Mouse (Mus musculus): ENCODE results near the gene Lalba. TPM values are rescaled to one million over a fixed set of nuclear protein-coding genes. Genes with fewer than 3 reads are reported as not detected.

Lalba gene
- polyA plus RNA-seq, 1 experiment from 2014 or later = not detected

DNA sequence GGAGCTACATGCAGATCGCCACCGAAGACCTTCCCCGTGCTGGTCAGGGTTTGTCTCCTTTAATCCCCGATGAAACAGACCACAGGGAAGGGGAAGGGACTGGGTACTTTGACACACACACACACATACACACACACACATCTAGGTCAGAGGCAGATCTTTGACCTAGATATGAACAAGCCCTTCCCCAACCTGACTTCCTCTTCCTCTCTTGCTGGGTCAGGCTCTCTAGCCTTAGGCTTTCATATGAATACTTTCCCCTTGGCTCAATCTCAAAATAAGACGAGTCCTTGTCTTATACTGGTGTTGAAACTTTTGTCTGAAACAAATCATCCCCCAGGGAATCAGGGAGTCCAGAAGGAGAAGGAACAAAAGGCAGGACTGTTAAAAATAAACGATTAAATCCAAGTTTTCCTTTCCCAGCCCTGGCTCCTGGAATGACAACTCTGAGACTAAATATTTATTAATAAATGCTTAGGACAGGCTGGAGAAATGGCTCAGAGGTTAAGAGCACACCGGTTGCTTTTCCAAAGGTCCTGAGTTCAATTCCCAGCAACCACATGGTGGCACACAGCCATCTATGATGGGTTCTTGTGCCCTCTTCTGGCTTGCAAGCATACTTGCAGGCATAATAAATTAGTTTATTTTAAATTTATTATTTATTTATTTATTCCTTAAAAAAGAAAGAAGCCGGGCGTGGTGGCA, 23.9 kb upstream of the Lalba start:
- Histone ChIP-seq H3K4me1 (ENCODE audit: control insufficient read depth, low read depth, low read length) (peaks cover 5% of the 10 kb centered on the region), H3K9ac (ENCODE audit: low read depth, low read length) (no peak overlapping the region), H3K4me2 (ENCODE audit: low read depth, low read length) (no peak overlapping the region), H3K27ac (ENCODE audit: low read length) (no peak overlapping the region), H3K36me3 (ENCODE audit: control insufficient read depth, insufficient read depth) (no peaks in the 10 kb centered on the region), H3K27me3 (ENCODE audit: control insufficient read depth, insufficient read depth, low read depth, low read length) (no peaks in the 10 kb centered on the region; the same call in 1 of the 2 replicates), H3K4me3 (ENCODE audit: low read depth, low read length) (no peak overlapping the region), H3K9me3 (replicated peaks; ENCODE audit: control insufficient read depth, low read length) (no peaks in the 10 kb centered on the region)
- no peak for ATAC-seq (ENCODE audit: low read depth)
- WGBS (ENCODE audit: insufficient replicate concordance) = 38% methylated on average over 9 of the region's 9 CpGs

DNA sequence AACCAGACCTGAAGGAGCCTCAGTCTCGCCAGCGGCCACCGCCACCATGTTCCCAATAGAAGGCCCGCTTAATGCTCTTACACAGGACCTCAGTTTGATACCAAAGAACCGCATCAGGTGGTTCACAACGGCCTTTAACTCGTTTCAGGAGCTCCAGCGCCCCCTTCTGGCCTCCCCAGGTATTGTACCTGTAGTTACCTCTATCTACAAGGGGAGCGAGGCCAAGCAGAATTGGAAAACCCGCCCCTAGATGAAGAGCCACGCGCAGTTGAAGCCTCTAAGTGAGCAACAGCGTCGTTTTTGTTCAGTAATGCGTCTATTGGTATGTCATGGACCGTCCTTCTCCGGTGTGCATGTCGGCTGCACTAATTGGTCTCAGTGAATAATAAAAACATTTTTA, 22.0 kb upstream of the Lalba start:
- 12% methylated on average over 18 of the region's 18 CpGs for WGBS (ENCODE audit: insufficient replicate concordance)

DNA sequence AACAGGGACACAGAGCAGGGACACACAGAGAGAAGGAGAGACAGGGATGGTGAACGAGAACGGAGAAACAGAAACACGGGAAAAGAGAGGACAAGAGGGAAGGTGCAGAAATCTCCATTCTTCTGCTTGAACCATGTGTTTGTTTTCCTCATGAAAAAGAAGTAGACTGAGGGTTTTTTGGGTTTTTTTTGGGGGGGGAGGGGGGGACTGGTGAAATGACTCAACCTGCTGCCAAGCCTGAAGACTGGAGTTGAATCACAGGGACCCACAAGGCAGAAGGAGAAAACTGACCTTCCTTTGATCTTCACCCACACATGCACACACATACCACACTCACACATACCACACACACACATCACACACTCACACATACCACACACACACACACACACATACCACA, 20.8 kb upstream of the Lalba start:
- no peak overlapping the region for H3K27ac ChIP-seq (ENCODE audit: low read length)
- H3K4me1 ChIP-seq (ENCODE audit: control insufficient read depth, low read depth, low read length) = no peaks in the 10 kb centered on the region; the same call in 1 of the 2 replicates
- H3K4me3 ChIP-seq (ENCODE audit: low read depth, low read length) = no peak overlapping the region
- no peaks in the 10 kb centered on the region for H3K36me3 ChIP-seq (ENCODE audit: control insufficient read depth, insufficient read depth)
- H3K9ac ChIP-seq (ENCODE audit: low read depth, low read length) = no peak overlapping the region
- ATAC-seq (ENCODE audit: low read depth) = no peak
- no peaks in the 10 kb centered on the region; the same call in 1 of the 2 replicates for H3K27me3 ChIP-seq (ENCODE audit: control insufficient read depth, insufficient read depth, low read depth, low read length)
- no peaks in the 10 kb centered on the region for H3K9me3 ChIP-seq (replicated peaks; ENCODE audit: control insufficient read depth, low read length)
- H3K4me2 ChIP-seq (ENCODE audit: low read depth, low read length) = no peak overlapping the region
- WGBS (ENCODE audit: insufficient replicate concordance) = 68% methylated on average over 3 of the region's 3 CpGs

More for the DNA sequence above, 22.0 kb upstream of the Lalba start:
- Histone ChIP-seq H3K9ac (ENCODE audit: low read depth, low read length) (no peak overlapping the region), H3K9me3 (replicated peaks; ENCODE audit: control insufficient read depth, low read length) (no peaks in the 10 kb centered on the region), H3K4me3 (ENCODE audit: low read depth, low read length) (no peak overlapping the region), H3K4me2 (ENCODE audit: low read depth, low read length) (no peak overlapping the region), H3K27ac (ENCODE audit: low read length) (no peak overlapping the region), H3K36me3 (ENCODE audit: control insufficient read depth, insufficient read depth) (no peaks in the 10 kb centered on the region), H3K4me1 (ENCODE audit: control insufficient read depth, low read depth, low read length) (no peaks in the 10 kb centered on the region; the same call in 1 of the 2 replicates), H3K27me3 (ENCODE audit: control insufficient read depth, insufficient read depth, low read depth, low read length) (no peaks in the 10 kb centered on the region; the same call in 1 of the 2 replicates)
- no peak for ATAC-seq (ENCODE audit: low read depth)

DNA sequence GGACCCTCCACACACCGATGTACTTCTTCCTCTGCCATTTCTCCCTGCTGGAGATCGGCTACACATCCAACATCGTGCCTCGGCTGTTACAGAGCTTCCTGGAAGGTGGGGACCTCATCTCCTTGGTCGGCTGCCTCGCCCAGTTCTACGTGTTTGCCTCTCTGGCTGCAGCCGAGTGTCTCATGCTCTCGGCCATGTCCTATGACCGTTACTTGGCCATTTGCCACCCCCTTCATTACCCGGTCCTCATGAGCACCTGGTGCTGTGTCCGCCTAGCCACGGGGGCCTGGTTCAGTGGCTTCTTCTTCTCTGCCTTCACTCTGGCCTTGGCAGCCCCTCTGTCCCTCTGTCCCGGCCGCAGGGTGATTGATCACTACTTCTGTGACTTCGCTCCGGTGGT, 15.1 kb upstream of the Lalba start:
- no peaks in the 10 kb centered on the region for H3K4me1 ChIP-seq (ENCODE audit: control insufficient read depth, low read depth, low read length)
- H3K27me3 ChIP-seq (ENCODE audit: control insufficient read depth, insufficient read depth, low read depth, low read length) = no peaks in the 10 kb centered on the region
- H3K4me2 ChIP-seq (ENCODE audit: low read depth, low read length) = no peak overlapping the region
- H3K27ac ChIP-seq (ENCODE audit: low read length) = no peak overlapping the region
- 74% methylated on average over 17 of the region's 17 CpGs for WGBS (ENCODE audit: insufficient replicate concordance)
- ATAC-seq (ENCODE audit: low read depth) = no peak
- no peak overlapping the region for H3K9ac ChIP-seq (ENCODE audit: low read depth, low read length)
- H3K36me3 ChIP-seq (ENCODE audit: control insufficient read depth, insufficient read depth) = no peaks in the 10 kb centered on the region
- no peak overlapping the region for H3K4me3 ChIP-seq (ENCODE audit: low read depth, low read length)
- H3K9me3 ChIP-seq (replicated peaks; ENCODE audit: control insufficient read depth, low read length) = no peaks in the 10 kb centered on the region

DNA sequence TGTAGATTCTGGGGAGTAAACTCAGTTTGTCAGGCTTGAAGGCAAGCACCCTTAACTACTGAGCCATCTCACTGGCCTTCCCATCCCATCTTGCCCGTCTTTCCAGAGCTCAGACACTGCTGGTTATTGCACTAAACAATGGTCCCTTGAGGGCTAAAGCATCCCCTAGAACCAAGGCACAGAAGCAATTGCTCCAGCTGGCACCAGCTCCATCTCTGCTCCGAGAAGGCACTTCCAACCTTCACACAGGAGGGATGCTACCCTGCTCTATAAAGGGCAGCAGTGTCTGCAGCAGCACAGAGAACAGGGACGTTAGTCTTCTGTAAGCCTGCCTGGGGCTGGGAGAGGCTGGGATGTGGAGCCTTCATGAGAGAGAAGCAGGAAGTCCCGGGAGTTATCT, 9.6 kb upstream of the Lalba start, which contains the start of gene Olfr279:
Olfr279 (plus strand) TSS at position 301 of the 400 bp plus-strand sequence.
- Histone ChIP-seq H3K27me3 (ENCODE audit: control insufficient read depth, insufficient read depth, low read depth, low read length) (no peaks in the 10 kb centered on the region), H3K4me3 (ENCODE audit: low read depth, low read length) (no peak within 1 kb of the TSS), H3K4me1 (ENCODE audit: control insufficient read depth, low read depth, low read length) (no peaks in the 10 kb centered on the region), H3K4me2 (ENCODE audit: low read depth, low read length) (no peak within 1 kb of the TSS), H3K9ac (ENCODE audit: low read depth, low read length) (no peak within 1 kb of the TSS), H3K36me3 (ENCODE audit: control insufficient read depth, insufficient read depth) (no peaks in the 10 kb centered on the region), H3K27ac (ENCODE audit: low read length) (no peak within 1 kb of the TSS), H3K9me3 (replicated peaks; ENCODE audit: control insufficient read depth, low read length) (no peaks in the 10 kb centered on the region)
- 44% methylated on average over 4 of the region's 4 CpGs for WGBS (ENCODE audit: insufficient replicate concordance)
- no peak for ATAC-seq (ENCODE audit: low read depth)

DNA sequence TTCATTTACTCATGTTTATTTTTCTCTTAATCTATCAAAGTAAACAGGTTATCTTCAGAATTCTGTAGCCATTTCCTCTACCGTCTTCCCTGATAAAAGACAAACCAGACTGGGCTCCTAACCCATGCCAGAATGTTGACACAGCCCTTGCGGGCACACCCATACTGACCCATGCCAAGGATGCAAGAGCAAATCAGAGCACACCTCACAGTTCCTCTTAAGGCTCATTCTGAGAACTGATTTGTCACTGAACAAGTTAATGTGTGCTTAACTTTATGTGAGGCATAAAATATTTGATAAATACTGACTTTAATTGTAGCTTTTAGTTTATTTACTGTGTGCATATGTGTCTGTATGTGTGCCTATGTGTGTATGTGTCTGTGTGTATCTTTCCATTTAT, 8.8 kb upstream of the Lalba start:
- ATAC-seq (ENCODE audit: low read depth) = no peak
- Histone ChIP-seq H3K27me3 (ENCODE audit: control insufficient read depth, insufficient read depth, low read depth, low read length) (no peaks in the 10 kb centered on the region), H3K27ac (ENCODE audit: low read length) (no peak overlapping the region), H3K4me3 (ENCODE audit: low read depth, low read length) (no peak overlapping the region), H3K9me3 (replicated peaks; ENCODE audit: control insufficient read depth, low read length) (no peaks in the 10 kb centered on the region), H3K9ac (ENCODE audit: low read depth, low read length) (no peak overlapping the region), H3K36me3 (ENCODE audit: control insufficient read depth, insufficient read depth) (no peaks in the 10 kb centered on the region), H3K4me2 (ENCODE audit: low read depth, low read length) (no peak overlapping the region), H3K4me1 (ENCODE audit: control insufficient read depth, low read depth, low read length) (no peaks in the 10 kb centered on the region)
- WGBS (ENCODE audit: insufficient replicate concordance) = 54% methylated on average over 2 of the region's 2 CpGs

DNA sequence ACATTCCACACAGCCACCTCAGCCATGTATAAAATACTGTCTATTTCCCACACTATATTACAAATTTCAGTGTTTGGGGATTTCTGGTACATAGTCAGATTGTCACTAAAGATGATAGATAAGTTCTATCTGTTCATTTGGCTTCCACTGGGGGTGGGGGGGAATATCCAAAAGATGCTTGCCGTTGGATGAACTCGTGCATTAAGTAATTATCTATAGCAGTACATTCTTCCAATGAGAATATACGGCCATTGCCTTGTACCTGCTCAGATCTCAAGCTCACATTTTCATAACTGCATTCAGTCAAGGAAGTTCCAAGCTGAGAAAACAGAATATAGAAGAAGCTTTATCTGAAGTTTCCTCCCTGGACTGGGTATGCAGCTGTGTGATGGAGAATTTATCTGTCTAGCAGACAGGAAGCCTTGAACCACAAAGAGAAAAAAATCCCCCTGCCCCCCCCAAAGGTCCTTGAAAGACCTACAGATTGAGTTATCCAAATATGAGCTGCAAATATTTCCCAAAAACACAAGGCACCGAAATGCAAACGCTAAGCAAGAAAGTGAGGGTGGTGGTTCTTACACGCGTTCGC, 4.0 kb upstream of the Lalba start:
- H3K36me3 ChIP-seq (ENCODE audit: control insufficient read depth, insufficient read depth) = no peaks in the 10 kb centered on the region
- ATAC-seq (ENCODE audit: low read depth) = no peak
- WGBS (ENCODE audit: insufficient replicate concordance) = 49% methylated on average over 8 of the region's 8 CpGs
- H3K27ac ChIP-seq (ENCODE audit: low read length) = no peak overlapping the region
- no peaks in the 10 kb centered on the region for H3K4me1 ChIP-seq (ENCODE audit: control insufficient read depth, low read depth, low read length)
- no peaks in the 10 kb centered on the region for H3K9me3 ChIP-seq (replicated peaks; ENCODE audit: control insufficient read depth, low read length)
- H3K4me3 ChIP-seq (ENCODE audit: low read depth, low read length) = no peak overlapping the region
- no peaks in the 10 kb centered on the region for H3K27me3 ChIP-seq (ENCODE audit: control insufficient read depth, insufficient read depth, low read depth, low read length)
- no peak overlapping the region for H3K4me2 ChIP-seq (ENCODE audit: low read depth, low read length)
- no peak overlapping the region for H3K9ac ChIP-seq (ENCODE audit: low read depth, low read length)

DNA sequence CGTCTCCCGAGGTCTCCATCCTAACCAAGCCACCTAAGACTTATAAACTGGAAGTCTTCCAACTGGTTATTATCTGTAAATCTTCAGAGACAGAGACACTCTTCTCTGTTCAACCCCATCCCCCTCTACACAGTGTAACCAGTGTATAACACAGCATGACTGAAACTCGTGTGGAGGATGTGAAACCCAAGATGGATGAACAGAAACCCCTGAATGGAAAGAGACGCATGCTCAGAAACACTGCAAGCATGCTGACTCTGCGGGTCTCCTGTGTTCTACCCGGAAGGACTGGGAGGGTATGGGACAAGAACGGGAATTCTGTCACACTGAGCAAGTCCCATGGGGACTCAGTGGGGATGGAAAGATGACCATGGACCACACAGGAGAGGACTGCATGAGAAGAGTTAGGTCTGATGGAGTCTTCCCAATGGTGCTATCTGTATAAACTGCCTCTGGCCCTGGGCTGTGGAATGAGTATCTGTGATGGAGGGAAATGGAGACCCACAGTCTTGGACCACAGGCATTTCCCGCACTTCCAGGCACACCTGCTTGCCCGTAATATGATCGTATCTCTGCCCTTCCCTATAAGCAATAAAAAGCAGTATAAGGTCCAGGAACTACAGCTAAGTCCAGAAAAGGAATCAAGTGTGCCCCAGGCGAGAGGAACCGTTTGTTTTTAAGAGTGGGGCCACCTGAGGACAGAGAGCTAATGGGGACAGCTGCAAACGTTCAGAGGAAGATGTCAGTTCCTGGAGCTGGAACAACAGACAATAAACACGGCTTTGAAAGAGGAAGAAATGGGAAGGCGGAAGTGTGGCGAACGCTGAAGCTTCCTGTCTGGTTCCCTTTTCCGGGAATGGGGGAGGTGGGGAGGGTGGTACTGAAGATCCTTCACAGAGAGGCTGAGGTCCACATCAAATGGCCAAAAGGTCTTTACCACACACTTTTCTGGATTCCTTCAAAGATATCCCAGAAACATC, 1.7 kb upstream of the Lalba start:
- 31% methylated on average over 18 of the region's 18 CpGs for WGBS (ENCODE audit: insufficient replicate concordance)

More for the DNA sequence above, 1.7 kb upstream of the Lalba start:
- ATAC-seq (ENCODE audit: low read depth) = peak; percentile 39; the same call in 1 of the 2 replicates
- no peak overlapping the region for H3K4me3 ChIP-seq (ENCODE audit: low read depth, low read length)
- no peaks in the 10 kb centered on the region for H3K27me3 ChIP-seq (ENCODE audit: control insufficient read depth, insufficient read depth, low read depth, low read length)
- H3K4me1 ChIP-seq (ENCODE audit: control insufficient read depth, low read depth, low read length) = no peaks in the 10 kb centered on the region
- no peak overlapping the region for H3K4me2 ChIP-seq (ENCODE audit: low read depth, low read length)
- no peaks in the 10 kb centered on the region for H3K36me3 ChIP-seq (ENCODE audit: control insufficient read depth, insufficient read depth)
- H3K27ac ChIP-seq (ENCODE audit: low read length) = 0 out of 2 replicates have a peak overlapping the region, but pooled peaks have one; percentile 0
- H3K9me3 ChIP-seq (replicated peaks; ENCODE audit: control insufficient read depth, low read length) = no peaks in the 10 kb centered on the region
- H3K9ac ChIP-seq (ENCODE audit: low read depth, low read length) = no peak overlapping the region
